Mouse (Mus musculus) brown adipose tissue, adult 24 weeks (tissue): ENCODE data around the gene Mrln. TPM values are rescaled to one million over a fixed set of nuclear protein-coding genes. Genes with fewer than 3 reads are reported as not detected.

Experiments used
- H3K27ac ChIP-seq: fragments of 200-500 bp; replicated peaks from 2 replicates; pipeline ENCODE4 v1.5.1; 2012; ENCODE audit warnings: low read depth, mild to moderate bottlenecking, low read length
- H3K4me1 ChIP-seq: fragments of 200-500 bp; 2 replicates; pipeline ENCODE4 v1.6.1; 2012; ENCODE audit warnings: low read length, mixed read lengths; ENCODE audit not compliant: control insufficient read depth, insufficient read depth, insufficient read length
- H3K4me3 ChIP-seq: fragments of 200-500 bp; 2 replicates; pipeline ENCODE4 v1.5.1; 2012; ENCODE audit warnings: low read depth, mild to moderate bottlenecking, low read length, moderate library complexity; ENCODE audit not compliant: insufficient read depth
- polyA plus RNA-seq: library from polyadenylated mRNA; stranded (reverse); fragments of >200 nt; gene quantifications from 2 replicates; pipeline ENCODE4 v1.2.4, GENCODE M21; 2012; ENCODE audit not compliant: missing spikeins, insufficient read depth, insufficient read length

The Mrln gene
- 5.4 and 5.7 TPM in 2 replicates for polyA plus RNA-seq

DNA sequence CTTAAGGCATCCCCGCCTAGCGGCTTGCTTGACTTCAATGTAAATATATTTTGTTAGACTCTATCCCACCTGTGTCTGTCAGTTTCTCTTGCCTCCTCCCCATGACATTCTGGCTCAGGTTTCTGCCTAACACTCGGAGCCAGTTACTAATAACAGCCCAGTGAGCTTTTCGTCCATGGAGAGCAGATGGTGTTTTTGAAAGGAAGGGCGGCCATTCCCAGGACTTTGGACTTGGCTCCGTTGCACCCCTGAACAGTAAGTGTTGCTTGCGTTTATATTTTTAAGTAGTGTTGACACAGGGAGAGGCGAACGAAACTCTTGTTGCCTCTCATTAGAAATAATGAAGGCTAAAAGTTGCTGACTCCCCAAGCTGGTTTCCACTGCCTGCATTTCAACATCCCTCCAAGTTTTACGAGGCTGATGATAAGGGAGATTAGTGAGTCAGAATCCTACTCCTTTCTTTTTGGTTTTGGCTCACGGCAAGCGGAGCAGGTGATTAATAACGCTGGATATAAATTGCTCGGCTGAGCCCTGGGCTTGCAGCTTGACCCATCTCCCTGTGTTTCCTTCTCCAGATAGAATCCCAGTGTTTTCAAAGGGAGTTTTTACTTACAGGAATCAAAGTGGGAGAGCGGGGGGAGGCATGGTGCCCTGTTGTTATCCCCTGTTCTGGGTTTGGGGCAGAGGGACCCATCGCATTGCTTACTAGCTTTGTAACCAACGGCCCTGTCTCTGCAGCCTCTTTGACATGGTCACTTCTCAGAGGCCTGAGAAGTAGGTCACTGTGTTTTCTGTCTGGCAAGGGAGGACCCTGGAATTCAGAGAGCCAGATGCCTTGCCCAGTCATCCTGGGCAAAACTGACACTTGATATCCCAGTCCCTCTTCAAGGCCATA, at the start of gene Mrln:
Gene Mrln, plus strand, starts transcription at position 160 of the 895 bp plus-strand sequence.
- Histone ChIP-seq H3K27ac (no peak within 1 kb of the TSS), H3K4me1 (no peaks in the 10 kb centered on the region), H3K4me3 (no peak within 1 kb of the TSS)

DNA sequence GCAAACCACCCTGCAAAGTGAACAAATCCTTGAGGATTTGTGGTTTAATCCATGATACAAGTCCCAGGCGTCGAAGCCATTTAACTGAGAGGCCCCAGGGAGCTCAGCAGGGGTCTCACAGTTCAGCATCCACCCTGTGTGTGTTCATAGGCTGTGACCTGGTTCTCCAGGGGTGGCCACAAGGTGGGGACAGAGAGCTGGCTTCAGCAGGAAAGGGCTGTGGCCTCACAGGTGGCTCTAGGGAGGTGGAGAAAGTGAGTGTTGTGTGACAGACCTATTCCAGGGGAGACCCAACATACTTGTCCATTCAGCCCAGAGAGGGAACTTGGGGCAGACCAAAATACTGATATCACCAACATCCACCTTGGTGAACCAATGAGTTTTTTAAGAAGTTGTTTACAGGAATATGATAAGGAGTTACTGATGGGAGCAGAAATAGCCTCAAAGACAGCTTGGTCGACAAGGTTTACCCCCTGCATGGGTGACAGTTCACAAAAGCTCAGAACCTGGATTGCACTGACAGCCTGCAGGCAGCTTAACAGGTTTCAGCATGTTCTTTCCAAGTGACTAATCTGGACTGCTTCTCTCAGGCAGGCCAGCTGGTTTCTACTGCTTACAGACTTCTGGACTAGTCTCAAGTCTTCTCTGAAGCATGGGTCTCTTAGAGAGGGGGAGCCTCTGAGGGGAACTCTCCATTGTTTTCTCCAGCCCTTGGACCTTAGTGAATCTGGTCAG, 47.9 kb upstream of the Mrln start:
- Histone ChIP-seq H3K27ac (no peak overlapping the region), H3K4me1 (peaks cover 3% of the 10 kb centered on the region), H3K4me3 (no peak overlapping the region)

DNA sequence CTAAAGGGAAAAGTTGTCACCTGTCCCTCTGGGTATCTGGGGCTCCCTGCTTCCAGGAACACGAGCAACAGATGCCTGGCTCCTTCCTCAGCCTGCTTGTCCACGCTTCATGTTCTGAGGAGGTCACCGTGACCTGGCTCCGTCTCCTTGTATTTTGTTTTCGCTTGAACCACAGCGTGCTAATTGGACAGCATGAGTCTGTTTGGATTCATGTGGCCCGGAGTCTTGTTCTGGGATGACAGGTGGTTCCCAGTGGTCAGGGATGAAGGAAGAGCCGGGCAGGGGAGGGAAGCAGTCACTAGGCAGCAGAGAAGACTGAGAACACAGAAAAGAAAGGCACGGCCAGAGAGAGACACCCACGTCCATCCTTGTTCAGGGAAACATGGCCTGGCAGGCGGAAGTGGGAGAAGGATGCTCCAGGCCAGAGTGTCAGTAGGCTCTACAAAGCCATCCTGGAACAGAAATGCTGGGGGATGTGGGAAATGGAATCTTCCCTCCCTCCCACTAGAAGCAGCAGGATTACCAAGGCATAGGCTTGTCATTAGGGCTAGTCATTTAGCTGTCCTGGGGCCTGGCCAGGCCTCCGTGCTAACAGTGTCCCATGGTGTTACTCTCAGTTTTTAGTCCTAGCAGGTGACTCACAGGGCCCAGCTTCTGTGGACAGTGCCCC, 44.7 kb upstream of the Mrln start:
- Histone ChIP-seq H3K4me3 (no peak overlapping the region), H3K27ac (no peak overlapping the region), H3K4me1 (no peaks in the 10 kb centered on the region; the same call in 1 of the 2 replicates)

DNA sequence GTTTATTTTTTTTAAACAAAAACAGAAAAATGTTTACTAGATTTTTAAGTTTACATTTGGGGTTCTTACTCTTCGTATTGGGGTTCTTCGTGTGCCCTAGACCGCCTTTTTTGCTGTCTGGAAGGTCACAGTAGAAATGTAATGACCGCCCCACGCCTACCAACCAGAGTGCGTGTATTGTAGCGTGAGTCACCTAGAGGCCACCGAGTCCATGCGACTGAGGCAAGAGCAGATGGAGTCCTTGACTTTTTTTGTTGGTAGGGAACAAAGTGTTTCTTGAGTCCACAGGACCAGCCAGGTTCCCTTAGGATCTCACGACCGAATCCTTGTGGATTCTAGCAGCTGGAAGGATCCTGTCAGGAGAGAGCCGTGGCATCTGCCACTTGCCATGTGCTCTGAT, 43.7 kb upstream of the Mrln start:
- H3K27ac ChIP-seq: no peak overlapping the region
- H3K4me3 ChIP-seq: no peak overlapping the region
- no peaks in the 10 kb centered on the region; the same call in 1 of the 2 replicates for H3K4me1 ChIP-seq

DNA sequence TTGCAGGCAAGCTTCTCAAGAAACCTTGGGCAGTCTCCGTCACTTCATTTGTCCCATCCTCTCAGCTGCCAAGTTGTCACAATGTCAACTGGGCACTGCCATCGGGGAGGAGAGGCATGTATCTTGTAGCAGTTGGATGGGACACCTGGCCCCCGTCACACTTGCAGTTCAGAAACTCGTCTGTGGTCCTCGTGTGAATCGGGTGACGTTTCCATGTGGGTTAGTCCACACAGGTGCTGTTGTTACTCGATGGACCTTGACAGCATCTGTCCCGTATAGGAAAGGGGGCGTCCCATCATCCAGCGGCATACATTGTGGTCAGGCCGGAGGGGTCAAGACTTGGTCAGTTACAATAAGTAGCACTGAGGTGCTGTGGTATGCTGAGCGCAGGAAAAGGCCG, 43.0 kb upstream of the Mrln start:
- no peak overlapping the region for H3K27ac ChIP-seq
- no peaks in the 10 kb centered on the region; the same call in 1 of the 2 replicates for H3K4me1 ChIP-seq
- H3K4me3 ChIP-seq: no peak overlapping the region

DNA sequence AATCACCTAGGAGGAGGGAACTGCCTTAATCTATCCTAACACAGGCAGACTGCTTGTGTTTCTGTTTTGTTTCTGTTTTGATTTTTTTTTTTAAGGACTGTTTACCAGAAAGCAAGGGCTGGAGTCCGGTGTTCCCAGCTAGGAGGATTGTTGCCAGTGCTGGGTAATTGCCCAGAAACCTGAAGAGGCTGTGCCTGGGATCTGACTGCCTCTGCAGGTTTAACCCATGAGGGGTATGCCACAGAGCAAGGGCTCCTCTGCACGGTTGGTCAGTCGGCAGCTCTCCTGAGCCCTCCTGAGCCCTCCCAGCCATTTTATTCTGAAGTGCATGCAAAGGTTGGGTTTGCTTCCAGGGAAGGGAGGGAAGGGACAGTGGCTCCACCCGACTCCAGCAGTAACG, 40.8 kb upstream of the Mrln start:
- H3K4me1 ChIP-seq: no peaks in the 10 kb centered on the region; the same call in 1 of the 2 replicates
- H3K27ac ChIP-seq: no peak overlapping the region

DNA sequence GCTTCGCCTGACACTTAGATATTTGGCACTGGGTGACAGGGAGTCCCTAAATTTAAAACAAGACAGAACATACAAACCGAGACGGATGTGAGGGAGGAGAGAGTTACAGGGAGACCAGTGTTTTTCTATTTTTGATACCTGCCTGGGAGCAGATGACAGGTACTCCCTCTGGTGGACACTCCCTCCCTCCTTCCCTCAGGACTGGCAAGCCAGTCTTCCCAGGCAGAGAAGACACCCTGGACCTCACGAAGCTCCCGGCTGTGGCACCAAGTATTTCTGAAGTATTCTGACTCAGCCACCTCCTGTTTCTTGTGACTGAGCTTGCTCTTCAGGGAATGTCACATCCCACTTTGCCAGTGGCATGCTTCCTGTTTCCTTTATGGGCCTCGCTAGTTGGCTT, 38.6 kb upstream of the Mrln start:
- Histone ChIP-seq H3K4me3 (no peak overlapping the region), H3K27ac (no peak overlapping the region), H3K4me1 (no peaks in the 10 kb centered on the region; the same call in 1 of the 2 replicates)

More for the DNA sequence above, 40.8 kb upstream of the Mrln start:
- H3K4me3 ChIP-seq: no peak overlapping the region

DNA sequence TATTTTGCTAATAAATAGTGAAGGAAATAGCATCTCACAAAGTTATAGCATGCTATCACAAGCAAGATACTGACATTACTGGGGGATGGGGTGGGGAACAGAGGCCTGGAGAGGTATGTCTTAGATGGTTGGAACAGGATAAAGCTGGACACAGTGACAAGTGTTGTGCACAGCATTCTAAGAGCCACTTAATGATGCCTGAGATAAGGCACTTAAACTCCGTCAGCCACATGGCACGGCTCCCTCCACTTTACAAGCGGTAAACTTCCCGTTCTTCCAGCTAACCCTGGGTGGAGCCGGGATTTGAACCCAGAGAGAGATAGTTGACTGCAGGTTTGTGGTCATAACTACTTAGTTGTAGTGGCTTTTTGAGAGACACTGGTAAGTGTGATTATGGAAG, 38.0 kb upstream of the Mrln start:
- Histone ChIP-seq H3K27ac (no peak overlapping the region), H3K4me1 (no peaks in the 10 kb centered on the region; the same call in 1 of the 2 replicates), H3K4me3 (no peak overlapping the region)

DNA sequence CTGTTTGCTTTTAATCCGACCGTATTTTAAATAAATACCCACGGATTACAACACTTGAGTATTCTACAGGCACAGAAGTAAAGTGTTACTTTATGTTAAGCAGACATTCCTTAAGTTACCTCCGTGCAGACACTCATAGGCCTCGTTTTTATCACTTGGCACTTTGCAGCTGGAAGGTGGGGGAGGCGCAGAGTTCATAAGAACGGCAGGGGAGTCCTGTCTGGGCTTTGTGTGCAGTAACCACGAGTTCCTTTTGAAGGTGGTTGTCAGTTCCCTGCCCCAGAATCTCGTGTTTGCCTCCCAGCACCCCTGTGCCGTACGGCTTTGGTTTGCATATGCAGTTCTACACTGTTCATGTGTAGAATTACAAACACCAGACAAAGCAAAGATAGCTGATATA, 36.8 kb upstream of the Mrln start:
- Histone ChIP-seq H3K4me3 (no peak overlapping the region), H3K4me1 (no peaks in the 10 kb centered on the region; the same call in 1 of the 2 replicates), H3K27ac (no peak overlapping the region)

DNA sequence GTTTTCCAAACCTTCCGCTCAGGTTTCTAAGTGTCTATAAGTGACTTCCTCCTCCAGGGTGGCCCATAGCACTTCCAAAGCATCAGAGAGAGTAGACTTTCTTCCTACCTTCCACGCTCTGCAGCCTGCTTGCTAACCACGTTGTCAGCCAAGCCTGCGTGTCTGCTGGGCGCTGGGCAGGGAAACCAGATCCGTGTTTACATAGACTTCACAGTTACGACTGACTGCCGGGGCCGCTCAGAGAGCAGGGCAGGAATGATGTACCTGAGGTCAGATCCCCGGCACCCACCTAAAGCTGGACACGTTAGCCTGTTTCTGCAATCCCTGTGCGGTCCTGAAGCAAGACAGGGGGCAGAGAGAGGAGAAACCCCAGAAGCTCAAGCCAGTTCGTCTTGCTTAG, 36.1 kb upstream of the Mrln start:
- H3K4me1 ChIP-seq: no peaks in the 10 kb centered on the region; the same call in 1 of the 2 replicates
- no peak overlapping the region for H3K4me3 ChIP-seq
- no peak overlapping the region for H3K27ac ChIP-seq

DNA sequence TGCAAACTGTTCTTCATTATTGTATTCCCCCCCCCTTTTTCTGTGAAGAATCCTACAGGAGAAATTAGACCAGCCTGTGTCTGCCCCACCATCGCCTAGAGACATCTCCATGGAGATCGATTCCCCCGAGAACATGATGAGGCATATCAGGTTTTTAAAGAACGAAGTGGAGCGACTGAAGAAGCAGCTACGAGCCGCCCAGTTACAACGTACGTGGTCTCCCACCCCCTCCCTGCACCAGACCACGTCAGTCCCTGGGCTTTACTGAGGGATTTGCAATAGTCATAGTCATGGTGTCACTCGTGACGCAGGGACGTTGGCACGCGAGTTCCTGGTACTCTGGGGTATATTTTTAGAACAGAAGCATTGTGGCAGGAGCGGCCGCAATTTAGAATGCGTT, 35.4 kb upstream of the Mrln start:
- no peaks in the 10 kb centered on the region for H3K4me1 ChIP-seq
- no peak overlapping the region for H3K27ac ChIP-seq
- H3K4me3 ChIP-seq: no peak overlapping the region

DNA sequence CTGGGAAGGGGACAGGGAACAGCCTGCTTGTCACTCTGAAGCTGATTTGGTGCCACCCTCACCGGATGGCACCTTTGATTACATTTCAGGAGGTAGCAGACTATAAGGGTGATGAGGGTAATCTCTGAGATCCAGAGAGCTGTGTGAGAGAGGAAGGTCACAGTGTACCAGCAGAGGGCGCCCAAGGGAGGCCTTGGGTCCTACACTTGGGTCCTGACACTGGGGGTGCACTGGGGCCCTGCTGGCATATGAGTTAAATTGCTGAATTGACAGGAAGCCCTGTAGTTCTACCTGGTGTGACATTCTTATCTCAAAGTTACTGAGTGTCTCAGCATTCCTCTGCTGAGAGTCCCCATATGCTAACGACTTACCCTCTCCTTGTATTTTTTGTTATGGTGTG, 31.1 kb upstream of the Mrln start:
- no peak overlapping the region for H3K4me3 ChIP-seq
- H3K27ac ChIP-seq: no peak overlapping the region
- no peaks in the 10 kb centered on the region for H3K4me1 ChIP-seq

DNA sequence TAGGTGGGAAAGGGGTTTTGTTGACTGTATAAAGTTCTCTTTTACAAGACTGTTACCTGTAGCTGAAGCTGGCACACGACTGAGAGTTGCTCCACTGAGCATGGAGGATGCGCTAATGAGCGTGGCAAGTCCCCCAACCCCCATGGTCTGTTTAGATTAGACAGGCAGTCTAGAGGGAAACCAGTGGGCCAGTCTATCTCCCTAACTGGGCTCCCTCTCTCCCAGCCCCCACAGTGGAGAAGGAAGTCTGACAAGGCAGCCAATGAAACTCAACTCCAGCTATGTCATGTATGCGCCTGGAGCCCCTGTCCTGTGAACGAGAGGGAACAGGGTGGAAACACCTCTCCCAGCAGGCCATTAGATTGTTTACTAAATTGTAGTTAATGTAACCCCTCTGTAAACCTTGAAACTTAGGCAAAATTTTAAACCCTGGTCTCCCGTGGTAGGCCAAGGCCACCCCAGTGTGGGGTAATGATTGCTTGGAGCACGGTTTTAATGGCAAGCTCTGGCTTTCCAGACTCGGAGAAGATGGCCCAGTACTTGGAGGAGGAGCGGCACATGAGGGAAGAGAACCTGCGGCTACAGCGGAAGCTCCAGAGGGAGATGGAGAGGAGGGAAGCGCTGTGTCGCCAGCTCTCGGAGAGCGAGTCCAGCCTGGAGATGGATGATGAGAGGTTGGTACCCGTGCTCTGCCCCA, 29.8 kb upstream of the Mrln start:
- Histone ChIP-seq H3K27ac (no peak overlapping the region), H3K4me3 (no peak overlapping the region), H3K4me1 (no peaks in the 10 kb centered on the region)

DNA sequence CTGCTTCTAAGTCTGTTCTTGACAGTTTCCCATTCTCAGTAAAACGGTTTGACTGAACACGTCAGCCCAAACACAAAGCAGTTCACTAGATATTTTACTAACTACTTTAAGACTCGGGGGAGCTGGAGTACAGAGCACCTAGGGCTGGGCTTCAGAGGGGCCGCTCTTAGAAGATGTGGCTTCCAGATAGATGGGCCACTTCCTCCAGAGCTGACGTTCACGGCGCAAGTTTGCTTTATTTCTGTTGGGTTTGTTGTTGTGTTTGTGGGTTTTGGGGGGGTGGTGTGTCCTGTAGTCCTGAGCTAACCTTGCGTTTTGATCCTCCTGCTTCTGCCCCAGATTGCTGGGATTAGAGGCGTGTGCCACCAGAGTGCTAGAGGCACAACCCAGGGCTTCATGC, 23.7 kb upstream of the Mrln start:
- H3K4me1 ChIP-seq: peaks cover 9% of the 10 kb centered on the region
- H3K4me3 ChIP-seq: no peak overlapping the region
- no peak overlapping the region for H3K27ac ChIP-seq
